Mouse (Mus musculus) Patski (cell line): Measurements from ENCODE around the gene Pnliprp1. TPM values are rescaled to one million over a fixed set of nuclear protein-coding genes. Genes with fewer than 3 reads are reported as not detected.

Source experiments
- ATAC-seq: fragments of 100-300 bp; one replicate; pipeline ENCODE4 v1.8.0; 2021
- CTCF ChIA-PET: fragments of 350-600 bp; sonication (Branson Sonifier 250); formaldehyde crosslinking; loops from one replicate; lab custom pipeline; 2022; ENCODE audit warnings: inconsistent platforms; lab: Charles Lee
- POLR2A ChIA-PET: fragments of 350-600 bp; sonication (Branson Sonifier 250); formaldehyde crosslinking; loops from one replicate; lab custom pipeline; 2022; ENCODE audit warnings: antibody characterized with exemption, inconsistent platforms; lab: Charles Lee
- DNase-seq: peaks from one replicate; pipeline ENCODE4 v3.0.0-alpha.2; 2011; ENCODE audit warnings: low read depth, low spot score
- H3K27me3 ChIP-seq: fragments of 371-371 bp; one replicate; pipeline ENCODE4 v1.5.1; 2021
- CTCF ChIP-seq: fragments of 100-300 bp; IDR thresholded peaks from one replicate; pipeline ENCODE4 v1.5.1; 2021
- in situ Hi-C: fragments of 300-500 bp; cut with MboI; formaldehyde crosslinking; loops from 3 replicates; pipeline ENCODE4 v1.11.1; 2018; ENCODE audit warnings: low pct_unique_long_range_greater_than_20kb, mixed read lengths
- polyA plus RNA-seq: library from polyadenylated mRNA; unstranded; gene quantifications from one replicate; pipeline ENCODE4 v1.2.3, GENCODE M21; 2021

Pnliprp1 gene
- polyA plus RNA-seq, 1 experiment from 2014 or later = not detected

- DNase-seq = no peak
- ChIA-PET CTCF (interaction anchor here (1.2 to 1.6 kb wide), 2 partner anchors 148 to 436 kb away, joined by 3 read pairs; no protein-coding TSS in a partner anchor), POLR2A (interaction anchor here (0.5 to 1.1 kb wide), 2 partner anchors 15 to 60 kb away, joined by 3 read pairs; no protein-coding TSS in a partner anchor)
- peak; percentile 89 for TF ChIP-seq CTCF
- in situ Hi-C loops = loop anchor here (5.0 kb wide), 1 partner anchor 149 kb away; no protein-coding TSS in a partner anchor
- ATAC-seq = peak; percentile 36
- H3K27me3 ChIP-seq = peaks cover 23% of the 10 kb centered on the region
Observed at GRCm38 (mm10) chr19:58762848-58763541, 34.3 kb downstream of the Pnliprp1 start.

GRCm38 (mm10) chr19:58767329-58767728, 38.6 kb downstream of the Pnliprp1 start:
- POLR2A ChIA-PET = no interaction called here
- no peak for TF ChIP-seq CTCF
- in situ Hi-C loops = no loop called here
- DNase-seq (no peak), ATAC-seq (no peak)
- H3K27me3 ChIP-seq = peaks cover 35% of the 10 kb centered on the region
- CTCF ChIA-PET = no interaction called here

GRCm38 (mm10) chr19:58776461-58776860, 47.8 kb downstream of the Pnliprp1 start:
- DNase-seq = no peak
- ChIA-PET CTCF (no interaction called here), POLR2A (no interaction called here)
- no peak for ATAC-seq
- TF ChIP-seq CTCF = no peak
- H3K27me3 ChIP-seq = peaks cover 40% of the 10 kb centered on the region
- in situ Hi-C loops = no loop called here

GRCm38 (mm10) chr19:58781566-58781965, 52.9 kb downstream of the Pnliprp1 start:
- POLR2A ChIA-PET = no interaction called here
- in situ Hi-C loops = no loop called here
- no peak for ATAC-seq
- H3K27me3 ChIP-seq = peaks cover 36% of the 10 kb centered on the region
- DNase-seq = no peak
- no peak for TF ChIP-seq CTCF
- CTCF ChIA-PET = no interaction called here

DNA sequence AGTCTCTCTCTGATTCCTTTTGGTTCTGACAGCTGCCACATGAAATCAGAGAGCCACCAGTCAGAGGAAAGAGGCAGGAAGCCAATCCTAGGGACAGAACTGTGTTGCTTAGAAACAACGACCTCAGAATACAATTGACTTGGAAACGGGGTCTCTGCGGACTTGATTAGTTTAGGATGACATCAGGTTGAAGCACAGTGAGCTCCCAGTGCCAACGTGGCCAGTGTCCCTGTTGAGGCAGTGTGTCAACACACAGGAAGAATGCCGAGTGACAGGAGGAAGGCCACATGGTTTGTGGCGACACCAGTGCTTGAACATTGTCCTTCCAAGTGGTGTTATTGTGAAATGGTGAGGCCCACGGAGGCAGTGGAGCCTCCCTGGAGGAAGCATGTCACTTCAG, 55.3 kb downstream of the Pnliprp1 start:
- CTCF ChIA-PET = no interaction called here
- ATAC-seq = no peak
- no peak for TF ChIP-seq CTCF
- POLR2A ChIA-PET = no interaction called here
- DNase-seq = no peak
- peaks cover 35% of the 10 kb centered on the region for H3K27me3 ChIP-seq
- in situ Hi-C loops = no loop called here

DNA sequence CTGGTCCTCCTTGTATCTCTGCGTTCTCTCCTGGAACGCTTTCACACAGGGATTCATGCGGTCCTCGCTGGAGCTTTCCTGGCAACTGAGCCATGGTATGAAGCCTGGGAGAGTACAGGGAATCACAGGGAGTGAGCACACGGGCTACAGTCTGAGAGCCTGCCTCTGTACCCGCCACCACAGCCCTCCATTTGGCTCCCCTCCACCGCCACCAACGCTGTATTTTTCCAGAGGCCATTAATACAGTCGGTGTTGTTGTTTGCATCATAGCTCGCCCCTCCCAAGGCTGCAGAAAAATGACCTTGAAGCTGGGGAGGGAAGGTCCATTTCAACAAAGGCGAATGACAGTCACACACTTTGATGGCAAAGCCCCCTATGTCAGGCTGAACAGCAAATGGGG, 60.5 kb downstream of the Pnliprp1 start:
- ChIA-PET CTCF (interaction anchor here (1.7 kb wide), 1 partner anchor 19 kb away, joined by 3 read pairs; no protein-coding TSS in a partner anchor), POLR2A (no interaction called here)
- no peak for TF ChIP-seq CTCF
- no peak for DNase-seq
- H3K27me3 ChIP-seq = peaks cover 44% of the 10 kb centered on the region
- no peak for ATAC-seq
- in situ Hi-C loops = no loop called here

Other genes with a start within 250 kb of the Pnliprp1 start
- gene Ccdc172, start 216.9 kb upstream of the Pnliprp1 start, polyA plus RNA-seq = not detected
- gene Pnlip, start 76.4 kb upstream of the Pnliprp1 start, polyA plus RNA-seq = not detected
- not detected for gene Pnliprp2, start 30.8 kb downstream of the Pnliprp1 start, polyA plus RNA-seq
- not detected for gene 1700019N19Rik, start 65.6 kb downstream of the Pnliprp1 start, polyA plus RNA-seq
- 0.92 TPM for gene Eno4, start 214.5 kb downstream of the Pnliprp1 start, polyA plus RNA-seq
- 1.1 TPM for gene Hspa12a, start 214.8 kb downstream of the Pnliprp1 start, polyA plus RNA-seq